Mouse (Mus musculus) limb, embryonic 10.5 days (tissue): ENCODE results near the gene Myo5c. TPM values are rescaled to one million over a fixed set of nuclear protein-coding genes. Genes with fewer than 3 reads are reported as not detected.

ENCODE experiments used
- DNase-seq: peaks from one replicate; pipeline ENCODE4 v3.0.0-alpha.2; 2017; ENCODE audit warnings: low spot score
- H3K27ac ChIP-seq: fragments of 300-500 bp; sonication (generic); 2 replicates; pipeline ENCODE4 v1.5.1; 2016; ENCODE audit warnings: mild to moderate bottlenecking
- H3K27me3 ChIP-seq: fragments of 300-500 bp; sonication (generic); 2 replicates; pipeline ENCODE4 v1.6.1; 2016; ENCODE audit warnings: low read depth, mild to moderate bottlenecking; ENCODE audit not compliant: poor library complexity, severe bottlenecking
- H3K36me3 ChIP-seq: fragments of 300-500 bp; sonication (generic); 2 replicates; pipeline ENCODE4 v1.6.1; 2016; ENCODE audit warnings: mild to moderate bottlenecking, moderate library complexity
- H3K4me1 ChIP-seq: fragments of 300-500 bp; sonication (generic); 2 replicates; pipeline ENCODE4 v1.6.1; 2016
- H3K4me3 ChIP-seq: fragments of 300-500 bp; sonication (generic); 2 replicates; pipeline ENCODE4 v1.5.1; 2016; ENCODE audit warnings: mild to moderate bottlenecking, moderate library complexity
- H3K9me3 ChIP-seq: fragments of 300-500 bp; sonication (generic); replicated peaks from 2 replicates; pipeline ENCODE4 v1.6.1; 2016; ENCODE audit warnings: mild to moderate bottlenecking
- WGBS: fragments of 180-500 bp; shearing (Covaris S2); methylation state at CpG from one replicate; pipeline ENCODE4 v1.1.7; 2016; 5-methylcytosine and 5-hydroxymethylcytosine counted together
- polyA plus RNA-seq: library from polyadenylated mRNA; unstranded; fragments of >200 nt; fragmentation: Nextera tagmentation; extraction: Ambion mirVana; gene quantifications from 2 replicates; pipeline ENCODE4 v1.2.1, GENCODE M21; 2016

Gene Myo5c
- polyA plus RNA-seq, 1 experiment from 2014 or later = 0.41 TPM

DNA sequence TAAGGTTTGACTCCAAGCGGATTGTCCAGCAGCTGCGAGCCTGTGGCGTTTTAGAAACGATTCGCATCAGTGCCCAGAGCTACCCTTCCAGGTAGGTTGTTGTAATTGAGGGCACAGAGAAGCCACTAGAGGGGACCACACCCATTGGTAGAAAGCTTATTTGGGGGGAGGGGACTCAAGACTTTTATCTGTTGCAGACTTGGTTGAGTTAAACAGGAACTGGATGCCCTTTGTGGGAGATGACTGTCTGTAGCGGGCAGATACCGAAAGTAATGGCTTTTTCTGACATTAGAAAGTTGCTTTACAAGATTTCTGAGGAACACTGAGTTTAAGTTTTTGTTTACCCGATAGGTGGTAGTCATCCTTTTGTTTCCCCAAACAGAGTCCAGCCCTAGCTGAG, 39.7 kb downstream of the Myo5c start:
- WGBS = 94% methylated on average over 8 of the region's 8 CpGs
- no peak for DNase-seq
- Histone ChIP-seq H3K4me3 (no peak overlapping the region), H3K27me3 (no peaks in the 10 kb centered on the region), H3K9me3 (no peaks in the 10 kb centered on the region), H3K4me1 (no peaks in the 10 kb centered on the region), H3K27ac (no peak overlapping the region), H3K36me3 (no peaks in the 10 kb centered on the region)

DNA sequence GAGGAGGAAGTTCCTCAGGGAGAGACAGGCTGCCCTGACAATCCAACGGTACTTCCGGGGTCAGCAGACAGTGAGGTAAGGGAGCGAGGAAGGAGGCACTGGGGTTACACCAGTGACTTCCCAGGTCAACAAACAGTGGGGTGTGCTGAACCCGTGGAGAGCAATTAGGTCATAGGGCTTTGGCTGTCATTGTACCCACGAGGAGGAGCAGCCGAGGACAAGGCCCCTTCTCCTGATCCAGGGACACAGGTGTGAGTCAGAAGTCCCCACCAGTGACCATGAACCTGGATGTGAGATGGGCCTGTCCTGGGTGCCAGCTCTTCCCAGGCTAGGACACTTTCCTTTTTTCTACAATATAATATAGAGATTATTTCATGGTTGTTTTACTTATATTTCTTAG, 41.8 kb downstream of the Myo5c start:
- H3K4me1 ChIP-seq = peaks cover 5% of the 10 kb centered on the region
- H3K27me3 ChIP-seq = no peaks in the 10 kb centered on the region
- no peak overlapping the region for H3K4me3 ChIP-seq
- 80% methylated on average over 6 of the region's 6 CpGs for WGBS
- H3K36me3 ChIP-seq = no peaks in the 10 kb centered on the region
- no peaks in the 10 kb centered on the region for H3K9me3 ChIP-seq
- DNase-seq = no peak
- H3K27ac ChIP-seq = no peak overlapping the region

DNA sequence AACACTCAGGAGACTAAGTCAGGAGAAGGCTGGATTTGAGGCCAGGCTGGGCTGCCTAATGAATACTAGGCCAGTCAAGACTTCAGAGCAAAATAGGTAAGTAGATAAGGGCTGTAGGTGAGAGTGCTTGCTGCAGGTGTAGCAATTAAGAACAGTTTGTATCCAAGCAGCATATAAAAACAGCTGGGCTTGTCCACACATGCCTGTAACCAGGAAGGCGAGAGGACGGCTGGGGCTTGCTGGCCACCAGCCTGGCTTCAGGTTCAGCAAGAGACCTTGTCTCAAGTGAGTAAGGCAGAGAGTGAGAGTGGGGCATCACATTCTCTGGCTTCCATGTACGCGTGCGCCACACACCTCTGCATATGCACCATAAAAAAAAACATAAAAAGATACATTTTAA, 42.7 kb downstream of the Myo5c start:
- no peak for DNase-seq
- H3K27me3 ChIP-seq = no peaks in the 10 kb centered on the region
- H3K4me3 ChIP-seq = no peak overlapping the region
- no peak overlapping the region for H3K27ac ChIP-seq
- H3K36me3 ChIP-seq = no peaks in the 10 kb centered on the region
- WGBS = 91% methylated on average over 5 of the region's 5 CpGs
- H3K4me1 ChIP-seq = peaks cover 5% of the 10 kb centered on the region
- H3K9me3 ChIP-seq = no peaks in the 10 kb centered on the region

DNA sequence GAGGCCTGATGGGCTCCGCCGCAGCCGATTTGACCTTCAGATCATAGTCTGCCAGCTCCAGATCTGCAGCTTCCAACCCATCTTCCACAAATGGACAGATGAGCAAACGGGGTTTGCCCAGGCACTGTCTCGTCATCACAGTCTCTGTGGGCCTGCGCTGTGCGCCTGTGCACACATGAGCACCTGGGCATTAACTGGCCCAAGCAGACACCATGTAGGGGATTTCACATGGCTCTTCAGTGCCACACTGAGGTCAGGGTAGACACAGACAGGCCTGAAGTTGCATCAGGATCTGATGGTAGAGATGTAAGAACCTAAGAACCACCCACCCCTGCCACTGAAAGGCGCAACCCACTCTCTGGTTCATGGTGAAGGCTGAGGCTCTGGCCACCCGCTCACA, 43.2 kb downstream of the Myo5c start:
- WGBS = 97% methylated on average over 9 of the region's 9 CpGs
- Histone ChIP-seq H3K4me1 (peaks cover 5% of the 10 kb centered on the region), H3K36me3 (no peaks in the 10 kb centered on the region), H3K27me3 (no peaks in the 10 kb centered on the region), H3K9me3 (no peaks in the 10 kb centered on the region), H3K27ac (no peak overlapping the region), H3K4me3 (no peak overlapping the region)
- no peak for DNase-seq

DNA sequence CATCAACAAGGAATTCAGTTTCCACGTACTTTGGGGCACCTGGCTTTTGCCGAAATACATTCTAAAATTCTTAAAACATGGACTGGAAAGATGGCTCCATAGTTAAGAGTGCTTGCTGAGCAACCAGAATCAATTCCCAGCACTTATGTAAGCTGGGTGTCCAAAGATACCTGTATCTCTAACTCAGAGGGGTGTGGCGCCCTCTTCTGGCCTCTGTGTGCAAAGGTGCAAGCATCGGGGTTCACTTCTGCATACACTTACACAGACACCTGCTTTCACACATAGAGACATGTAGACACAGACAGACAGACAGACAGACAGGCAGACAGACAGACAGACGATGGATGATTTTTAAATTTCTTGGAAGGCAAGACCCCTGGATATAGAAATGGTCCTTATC, 49.0 kb downstream of the Myo5c start:
- Histone ChIP-seq H3K9me3 (no peaks in the 10 kb centered on the region), H3K36me3 (no peaks in the 10 kb centered on the region), H3K27ac (no peak overlapping the region), H3K27me3 (peaks cover 11% of the 10 kb centered on the region), H3K4me1 (peaks cover 5% of the 10 kb centered on the region), H3K4me3 (no peak overlapping the region)
- peak; percentile 62 for DNase-seq
- WGBS = 45% methylated on average over 5 of the region's 5 CpGs

DNA sequence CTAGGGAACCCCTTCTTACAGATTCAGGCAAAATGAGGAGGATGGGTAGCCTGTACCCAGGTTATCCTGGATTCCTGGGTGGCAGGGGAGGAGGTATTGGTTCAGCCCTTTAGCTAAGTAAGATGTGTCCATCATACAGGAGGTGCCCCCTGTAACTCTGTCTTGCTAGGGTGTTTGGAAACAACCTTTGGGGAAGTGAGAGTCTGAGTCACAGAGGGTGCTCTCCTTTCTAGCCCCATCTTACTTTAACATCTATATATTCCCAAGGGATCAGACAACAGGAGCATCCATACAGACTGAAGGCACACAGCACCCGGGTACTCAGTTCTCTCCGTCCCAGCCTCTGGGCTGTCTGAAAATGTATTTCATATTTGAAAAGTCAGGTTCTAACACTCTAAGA, 50.4 kb downstream of the Myo5c start:
- WGBS = 92% methylated on average over 2 of the region's 2 CpGs
- Histone ChIP-seq H3K27ac (no peak overlapping the region), H3K27me3 (peaks cover 11% of the 10 kb centered on the region), H3K36me3 (no peaks in the 10 kb centered on the region), H3K9me3 (no peaks in the 10 kb centered on the region), H3K4me1 (0 out of 2 replicates have a peak, but pooled peaks cover under 1% of the 10 kb centered on the region), H3K4me3 (no peak overlapping the region)
- DNase-seq = no peak

DNA sequence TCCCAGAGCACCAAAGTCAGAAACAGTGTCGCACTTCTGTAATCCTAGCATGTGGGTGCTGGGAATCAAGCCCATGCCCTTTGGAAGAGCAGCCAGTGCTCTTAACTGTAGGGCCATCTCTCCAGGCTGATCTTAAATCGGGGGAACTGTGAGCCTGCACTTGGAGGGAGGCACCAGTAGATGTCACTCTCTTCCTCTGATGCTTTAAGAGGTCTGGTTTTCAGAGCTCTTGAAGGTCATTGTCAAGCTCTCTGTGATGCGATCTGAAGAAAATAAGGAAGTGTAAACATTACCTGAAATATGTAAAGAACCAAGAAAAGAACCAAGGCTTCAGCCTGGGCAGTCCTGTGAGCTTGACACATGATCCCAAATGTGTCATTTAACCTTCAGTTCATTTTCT, 51.0 kb downstream of the Myo5c start:
- H3K9me3 ChIP-seq = no peaks in the 10 kb centered on the region
- WGBS = 25% methylated on average over 3 of the region's 3 CpGs
- H3K4me1 ChIP-seq = no peaks in the 10 kb centered on the region
- H3K36me3 ChIP-seq = no peaks in the 10 kb centered on the region
- peaks cover 11% of the 10 kb centered on the region for H3K27me3 ChIP-seq
- no peak overlapping the region for H3K4me3 ChIP-seq
- peak; percentile 40 for DNase-seq
- H3K27ac ChIP-seq = no peak overlapping the region

DNA sequence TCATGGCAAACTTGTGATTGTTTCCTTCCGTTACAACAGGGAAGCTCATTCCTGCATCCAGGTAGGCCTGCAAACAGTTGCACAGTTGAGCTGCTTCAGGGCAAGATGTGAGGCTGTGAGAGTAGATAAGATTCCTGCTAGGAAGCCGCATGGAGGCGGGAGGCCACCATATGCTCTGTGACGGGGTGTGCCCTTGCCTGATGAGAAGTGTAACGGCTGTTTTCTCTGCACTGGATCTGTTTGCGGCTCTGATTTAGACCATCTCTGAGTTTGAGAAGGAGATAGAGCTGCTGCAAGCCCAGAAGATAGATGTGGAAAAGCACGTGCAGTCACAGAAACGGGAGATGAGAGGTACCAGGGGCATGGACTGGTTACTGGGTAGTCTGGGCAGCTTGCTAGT, 51.8 kb downstream of the Myo5c start:
- no peak overlapping the region for H3K4me3 ChIP-seq
- 84% methylated on average over 8 of the region's 8 CpGs for WGBS

DNA sequence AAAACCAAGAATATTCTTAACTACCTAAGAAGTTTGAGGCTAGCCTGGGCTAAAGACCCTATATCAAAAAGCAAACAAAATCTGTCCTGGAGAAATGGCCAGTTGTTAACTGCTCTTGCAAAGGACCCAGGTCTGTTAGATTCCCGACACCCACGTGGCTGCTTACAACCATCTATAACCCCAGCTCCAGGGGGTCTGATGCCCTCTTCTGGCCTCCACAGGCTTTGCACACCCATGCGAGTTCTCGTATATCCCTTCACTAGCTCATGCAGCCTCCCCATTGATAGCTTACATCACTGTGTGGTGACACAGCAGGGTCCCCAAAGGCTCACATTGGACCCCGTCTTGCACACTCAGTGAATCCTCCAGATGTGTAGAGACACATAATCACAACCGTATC, 53.5 kb downstream of the Myo5c start:
- peaks cover 11% of the 10 kb centered on the region for H3K27me3 ChIP-seq
- no peak overlapping the region for H3K4me3 ChIP-seq
- no peaks in the 10 kb centered on the region for H3K9me3 ChIP-seq
- no peak overlapping the region for H3K27ac ChIP-seq
- H3K36me3 ChIP-seq = no peaks in the 10 kb centered on the region
- DNase-seq = no peak
- H3K4me1 ChIP-seq = no peaks in the 10 kb centered on the region
- 79% methylated on average over 6 of the region's 6 CpGs for WGBS

More for the DNA sequence above, 51.8 kb downstream of the Myo5c start:
- H3K36me3 ChIP-seq = no peaks in the 10 kb centered on the region
- H3K9me3 ChIP-seq = no peaks in the 10 kb centered on the region
- H3K27ac ChIP-seq = no peak overlapping the region
- DNase-seq = no peak
- H3K27me3 ChIP-seq = peaks cover 11% of the 10 kb centered on the region
- H3K4me1 ChIP-seq = no peaks in the 10 kb centered on the region

DNA sequence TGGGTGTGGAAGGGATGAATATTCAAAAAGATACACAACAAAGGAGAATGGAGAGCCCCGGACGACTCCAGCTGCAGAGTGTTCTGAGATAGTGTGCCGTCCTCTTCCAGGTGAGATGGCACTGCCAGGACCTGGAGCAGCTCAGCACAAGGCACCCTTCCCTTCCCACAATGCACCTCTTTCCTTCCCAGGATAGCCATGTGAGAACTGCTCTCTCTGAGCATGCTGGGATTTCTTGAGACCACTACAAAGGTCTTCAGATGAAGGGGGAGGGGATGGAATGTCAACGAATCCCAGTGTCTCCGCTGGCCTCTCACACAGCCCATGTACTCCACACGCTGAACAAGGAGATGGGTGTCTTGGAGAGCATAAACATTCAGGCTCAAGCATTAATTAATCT, 55.8 kb downstream of the Myo5c start:
- DNase-seq = no peak
- Histone ChIP-seq H3K27me3 (no peaks in the 10 kb centered on the region), H3K9me3 (no peaks in the 10 kb centered on the region), H3K4me3 (no peak overlapping the region), H3K36me3 (no peaks in the 10 kb centered on the region), H3K27ac (no peak overlapping the region), H3K4me1 (no peaks in the 10 kb centered on the region)
- WGBS = 81% methylated on average over 6 of the region's 6 CpGs

DNA sequence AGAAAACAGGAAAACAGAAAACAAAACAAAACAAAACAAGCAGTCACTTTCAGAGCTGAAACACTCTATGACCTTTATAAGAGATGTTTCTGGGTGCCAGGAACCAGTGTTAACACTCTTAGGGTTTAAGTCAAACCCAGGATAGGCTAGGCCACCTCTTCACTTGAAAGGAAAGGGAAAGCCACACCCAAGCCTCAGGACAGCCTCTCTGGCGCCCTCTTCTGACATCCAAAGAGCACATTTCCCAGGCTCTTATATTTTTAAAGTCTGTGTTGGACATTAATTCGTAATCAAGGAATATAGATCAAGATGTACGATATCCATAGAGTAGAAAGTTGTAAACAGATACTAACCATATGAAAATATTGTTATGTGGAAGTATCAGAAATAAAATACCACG, 57.7 kb downstream of the Myo5c start:
- Histone ChIP-seq H3K4me1 (peaks cover 5% of the 10 kb centered on the region; the same call in 1 of the 2 replicates), H3K4me3 (no peak overlapping the region), H3K27me3 (no peaks in the 10 kb centered on the region), H3K27ac (no peak overlapping the region), H3K36me3 (no peaks in the 10 kb centered on the region), H3K9me3 (no peaks in the 10 kb centered on the region)
- DNase-seq = no peak
- 51% methylated on average over 4 of the region's 4 CpGs for WGBS

DNA sequence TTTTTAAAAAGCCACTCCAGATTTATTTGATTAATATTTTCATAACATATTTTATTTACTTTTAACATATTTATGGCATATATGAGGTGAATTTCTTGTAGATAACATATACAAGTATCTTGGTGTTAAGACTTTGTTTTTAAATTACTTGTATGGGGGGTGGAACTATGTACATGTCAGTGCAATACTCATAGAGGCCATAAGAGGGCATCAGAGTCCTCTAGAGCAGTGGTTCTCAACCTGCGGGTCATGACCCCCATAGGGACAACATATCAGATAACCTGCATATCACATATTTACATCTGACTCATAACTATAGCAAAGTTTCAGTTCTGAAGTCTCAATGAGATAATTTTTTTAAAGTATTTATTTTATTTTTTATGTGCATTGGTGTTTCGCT, 67.5 kb downstream of the Myo5c start:
- Histone ChIP-seq H3K27me3 (no peaks in the 10 kb centered on the region), H3K4me1 (0 out of 2 replicates have a peak, but pooled peaks cover 2% of the 10 kb centered on the region), H3K9me3 (no peaks in the 10 kb centered on the region), H3K27ac (no peak overlapping the region), H3K36me3 (no peaks in the 10 kb centered on the region), H3K4me3 (no peak overlapping the region)
- no peak for DNase-seq
- 87% methylated on average over 2 of the region's 2 CpGs for WGBS

DNA sequence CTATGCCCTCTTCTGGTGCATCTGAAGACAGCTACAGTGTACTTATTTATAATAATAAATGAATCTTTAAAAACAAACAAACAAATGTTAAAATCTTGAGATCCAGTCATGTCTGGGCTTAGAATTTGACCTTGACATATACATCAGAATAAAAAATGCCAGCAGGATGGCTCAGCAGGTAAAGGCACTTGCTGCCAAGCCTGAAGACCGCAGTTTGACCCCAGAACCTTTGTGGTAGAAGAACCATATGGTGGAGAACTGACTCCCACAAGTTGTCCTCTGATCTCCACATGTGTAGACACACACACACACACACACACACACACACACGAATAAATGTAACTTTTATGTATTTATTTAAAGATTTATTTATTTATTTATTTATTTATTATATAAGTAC, 71.2 kb downstream of the Myo5c start:
- H3K4me1 ChIP-seq = 0 out of 2 replicates have a peak, but pooled peaks cover 2% of the 10 kb centered on the region
- no peak overlapping the region for H3K4me3 ChIP-seq
- no peaks in the 10 kb centered on the region for H3K36me3 ChIP-seq
- no peak for DNase-seq
- H3K9me3 ChIP-seq = no peaks in the 10 kb centered on the region
- WGBS = 77% methylated on average over 2 of the region's 2 CpGs
- no peaks in the 10 kb centered on the region for H3K27me3 ChIP-seq
- H3K27ac ChIP-seq = no peak overlapping the region

DNA sequence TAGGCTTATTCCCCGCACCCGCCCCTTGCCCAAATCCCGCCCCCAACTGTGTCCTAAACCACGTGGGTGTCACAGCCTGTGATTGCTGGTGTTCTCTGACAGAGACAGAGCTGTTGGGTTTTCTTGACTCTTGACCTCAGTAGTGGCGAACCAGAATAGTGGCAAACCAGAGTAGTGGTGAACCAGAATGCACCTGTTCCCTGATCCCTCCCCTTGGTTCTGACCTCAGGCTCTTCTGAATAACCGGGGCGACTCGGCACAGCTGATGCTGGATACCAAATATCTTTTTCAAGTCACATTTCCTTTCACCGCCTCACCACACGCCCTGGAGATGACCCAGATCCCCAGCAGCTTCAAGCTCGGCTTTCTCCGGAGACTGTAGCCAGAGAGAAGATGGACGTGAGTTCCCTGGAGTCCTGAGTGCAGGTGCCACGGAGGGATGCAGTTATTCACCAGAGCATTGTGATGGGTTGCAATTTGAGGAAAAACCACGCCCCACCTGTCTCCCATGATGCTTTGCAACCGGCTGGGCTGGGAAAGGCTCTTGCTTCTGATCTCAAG, 72.0 kb downstream of the Myo5c start:
- Histone ChIP-seq H3K27me3 (no peaks in the 10 kb centered on the region), H3K36me3 (no peaks in the 10 kb centered on the region), H3K27ac (no peak overlapping the region), H3K4me3 (peak overlapping the region; percentile 18; the same call in 1 of the 2 replicates), H3K4me1 (0 out of 2 replicates have a peak, but pooled peaks cover 2% of the 10 kb centered on the region), H3K9me3 (no peaks in the 10 kb centered on the region)
- no peak for DNase-seq
- 37% methylated on average over 16 of the region's 16 CpGs for WGBS
